Mouse (Mus musculus): Measurements from ENCODE around the gene Fam129b.

Gene Fam129b

DNA sequence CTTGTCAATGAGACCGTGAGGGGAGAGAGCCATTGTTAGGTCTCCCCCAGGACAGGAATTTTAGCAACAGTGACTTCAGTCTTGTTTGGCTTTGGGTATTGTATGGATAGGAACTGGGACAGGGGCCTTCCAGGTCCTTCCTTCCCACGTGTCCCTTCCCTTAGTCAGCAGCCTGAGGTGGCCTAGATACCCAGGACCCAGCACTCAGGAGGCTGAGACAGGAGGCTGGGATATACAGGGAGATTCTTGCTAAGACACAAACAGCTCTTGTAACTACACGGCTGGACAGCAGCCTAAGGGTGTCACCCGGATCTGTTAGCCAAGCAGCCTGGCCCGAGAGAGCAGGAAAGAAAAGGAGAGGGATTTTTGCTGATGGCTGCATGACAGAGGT, 16.3 kb upstream of the Fam129b start:
- no peak for ATAC-seq (ENCODE audit: low TSS enrichment)

DNA sequence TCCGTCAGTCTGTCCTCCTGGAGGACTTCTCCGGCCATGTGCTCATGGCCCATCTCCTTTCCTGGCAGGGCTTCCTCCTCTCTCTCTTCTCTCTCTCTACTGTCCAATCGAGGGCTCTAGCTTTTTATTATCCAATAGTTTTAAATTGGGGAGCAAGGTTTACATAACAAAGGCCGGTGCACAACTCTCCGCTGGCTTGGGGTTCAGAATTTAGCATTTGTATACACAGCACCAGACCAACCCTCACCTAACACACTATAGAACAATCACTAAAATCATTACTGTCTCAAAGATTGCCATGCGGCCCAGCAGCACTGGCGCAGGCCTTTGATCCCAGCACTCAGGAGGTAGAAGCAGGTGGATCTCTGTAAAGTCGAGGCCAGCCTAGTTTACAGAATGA, 15.1 kb upstream of the Fam129b start:
- no peak for ATAC-seq (ENCODE audit: low TSS enrichment)

DNA sequence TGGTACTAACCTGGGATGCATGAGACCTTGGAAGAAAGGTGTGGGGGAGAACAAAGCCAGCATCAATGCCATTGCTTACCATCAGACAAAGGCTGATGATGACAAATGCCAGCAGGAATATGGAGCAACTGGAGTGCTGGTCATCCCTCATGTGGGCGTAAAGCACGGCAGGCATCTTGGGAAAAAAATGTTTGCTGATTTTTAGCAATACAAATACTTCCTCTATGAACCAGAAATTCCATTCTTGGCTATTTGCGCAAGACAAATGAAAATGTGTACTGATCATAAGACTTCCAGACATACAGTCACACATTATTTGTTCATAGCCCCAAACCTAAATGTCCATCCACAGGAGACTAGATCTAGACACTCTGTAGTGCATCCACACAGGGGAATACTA, 12.6 kb upstream of the Fam129b start:
- no peak for ATAC-seq (ENCODE audit: low TSS enrichment)

DNA sequence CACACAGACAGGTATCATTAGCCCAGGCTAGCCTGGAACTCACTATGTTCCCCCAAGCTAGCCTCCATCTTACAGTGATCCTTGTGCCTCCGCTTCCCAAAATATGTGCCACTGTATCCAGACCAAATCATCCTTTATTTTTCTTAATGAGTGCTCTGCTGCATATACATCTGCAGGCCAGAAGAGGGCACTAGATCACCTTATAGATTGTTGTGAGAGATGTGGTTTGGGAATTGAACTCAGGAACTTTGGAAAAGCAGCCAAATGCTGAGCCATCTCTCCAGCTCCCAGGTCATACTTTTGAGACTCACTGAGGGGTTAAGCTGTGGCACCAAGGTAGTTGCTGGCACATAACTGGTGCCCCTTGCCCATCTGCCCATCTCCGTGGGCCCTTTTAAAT, 11.2 kb upstream of the Fam129b start:
- 0 out of 2 replicates have a peak, but pooled peaks have one; percentile 34 for ATAC-seq (ENCODE audit: low TSS enrichment)

DNA sequence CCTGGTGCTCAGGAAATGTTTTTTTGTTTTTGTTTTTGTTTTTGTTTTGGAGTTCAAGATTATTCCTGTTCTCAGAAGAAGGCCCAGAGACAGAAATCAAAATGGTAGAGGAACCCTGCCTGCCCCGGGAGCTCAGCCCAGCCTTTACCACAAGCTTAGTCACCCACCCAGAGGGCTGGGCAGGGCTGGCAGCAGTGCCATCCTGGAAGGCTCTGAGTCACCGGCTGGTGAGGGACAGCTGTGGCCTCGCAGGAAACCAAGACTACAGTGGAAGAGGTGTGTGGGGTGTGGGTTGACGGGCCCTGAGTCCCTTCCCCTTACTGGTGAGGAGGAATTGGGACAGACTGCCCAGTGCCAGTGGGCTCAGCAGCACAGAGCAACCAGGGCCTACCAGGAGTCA, 8.6 kb upstream of the Fam129b start:
- ATAC-seq (ENCODE audit: low TSS enrichment), result no peak; the same call in 1 of the 2 replicates

DNA sequence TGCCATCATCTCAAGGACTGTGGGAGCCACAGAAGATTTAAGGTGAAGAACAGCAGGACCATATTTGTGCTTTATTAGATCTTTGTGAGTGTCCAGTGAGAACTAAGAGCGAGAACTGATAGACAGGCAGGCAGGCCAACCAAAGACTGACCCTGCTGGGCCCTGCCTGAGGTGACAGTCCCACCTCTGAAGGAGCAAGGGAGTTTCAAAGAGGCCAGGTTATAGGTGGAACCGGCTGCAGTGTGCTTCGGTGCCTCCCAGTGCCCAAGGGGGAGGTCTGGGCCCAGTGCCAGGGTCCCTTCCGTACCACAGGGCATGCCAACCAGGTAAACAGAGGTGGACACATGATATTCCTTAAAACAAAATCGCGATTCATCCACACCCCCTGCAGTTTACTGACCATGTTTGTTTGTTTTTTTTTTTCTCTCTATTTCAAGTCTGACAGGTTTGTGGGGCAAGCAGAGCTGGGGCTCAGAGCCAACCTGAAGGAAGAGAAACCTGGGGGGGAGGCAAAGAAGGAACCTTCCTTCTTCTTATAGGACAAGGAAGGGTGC, 6.1 kb upstream of the Fam129b start:
- ATAC-seq (ENCODE audit: low TSS enrichment), result no peak

DNA sequence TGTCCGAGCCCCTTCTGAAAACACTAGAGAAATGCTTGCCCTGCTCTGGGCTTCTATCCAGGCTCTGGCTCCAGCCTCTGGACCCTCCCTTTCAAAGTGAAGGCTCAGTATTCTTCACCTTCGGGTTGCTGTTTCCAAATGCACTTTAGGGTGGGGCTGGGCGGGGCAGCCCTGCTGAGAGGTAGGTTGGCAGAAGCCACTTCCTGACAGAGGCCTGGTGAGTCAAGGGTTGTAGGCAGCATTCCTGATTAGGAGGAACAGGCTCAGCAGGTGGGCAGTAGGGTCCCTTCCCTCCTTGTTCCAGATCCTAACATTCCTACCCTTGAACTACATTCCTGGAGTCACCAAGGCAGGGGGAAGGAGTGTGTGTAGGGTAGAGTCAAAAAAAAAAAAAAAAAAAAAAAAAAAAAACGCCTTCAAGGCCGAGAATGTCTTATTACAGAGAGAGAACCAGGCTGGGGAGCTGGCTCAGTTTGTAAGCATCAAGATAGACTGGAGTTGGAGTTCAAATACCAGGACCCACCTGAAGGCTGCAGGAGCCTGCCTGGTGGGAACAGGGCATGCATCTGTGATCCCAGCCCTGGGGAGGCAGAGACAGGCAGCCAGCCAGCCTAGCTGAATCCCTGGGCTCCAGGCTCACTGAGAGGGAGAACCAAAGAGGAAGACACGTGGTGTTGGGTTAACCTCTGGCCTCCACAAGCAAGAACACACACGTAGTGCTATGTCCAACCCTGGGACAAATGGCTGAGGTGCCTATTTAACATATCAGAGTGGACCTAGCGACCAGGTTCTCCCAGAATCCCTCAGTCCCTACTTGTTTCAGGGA, 5.4 kb upstream of the Fam129b start:
- no peak for ATAC-seq (ENCODE audit: low TSS enrichment)

DNA sequence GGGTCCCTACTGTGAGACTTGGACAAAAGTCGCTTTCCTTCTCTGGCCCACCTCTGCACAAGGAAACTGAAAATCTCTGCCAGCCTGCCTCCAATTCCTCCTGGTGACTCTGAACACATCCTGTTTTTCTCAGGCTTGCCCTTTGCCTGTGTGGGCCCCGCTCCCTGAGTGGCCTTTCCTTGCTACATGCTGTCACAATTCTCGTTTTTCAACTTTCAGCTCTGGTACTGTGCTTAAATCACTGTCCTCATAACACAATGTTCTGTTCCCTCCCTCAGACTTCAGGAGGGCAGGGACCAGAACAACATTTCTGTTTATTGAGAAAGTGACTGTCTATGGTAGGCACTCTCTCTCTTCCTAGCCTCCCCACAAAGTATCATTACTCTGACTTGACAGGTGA, 1.8 kb upstream of the Fam129b start:
- no peak for ATAC-seq (ENCODE audit: low TSS enrichment)

DNA sequence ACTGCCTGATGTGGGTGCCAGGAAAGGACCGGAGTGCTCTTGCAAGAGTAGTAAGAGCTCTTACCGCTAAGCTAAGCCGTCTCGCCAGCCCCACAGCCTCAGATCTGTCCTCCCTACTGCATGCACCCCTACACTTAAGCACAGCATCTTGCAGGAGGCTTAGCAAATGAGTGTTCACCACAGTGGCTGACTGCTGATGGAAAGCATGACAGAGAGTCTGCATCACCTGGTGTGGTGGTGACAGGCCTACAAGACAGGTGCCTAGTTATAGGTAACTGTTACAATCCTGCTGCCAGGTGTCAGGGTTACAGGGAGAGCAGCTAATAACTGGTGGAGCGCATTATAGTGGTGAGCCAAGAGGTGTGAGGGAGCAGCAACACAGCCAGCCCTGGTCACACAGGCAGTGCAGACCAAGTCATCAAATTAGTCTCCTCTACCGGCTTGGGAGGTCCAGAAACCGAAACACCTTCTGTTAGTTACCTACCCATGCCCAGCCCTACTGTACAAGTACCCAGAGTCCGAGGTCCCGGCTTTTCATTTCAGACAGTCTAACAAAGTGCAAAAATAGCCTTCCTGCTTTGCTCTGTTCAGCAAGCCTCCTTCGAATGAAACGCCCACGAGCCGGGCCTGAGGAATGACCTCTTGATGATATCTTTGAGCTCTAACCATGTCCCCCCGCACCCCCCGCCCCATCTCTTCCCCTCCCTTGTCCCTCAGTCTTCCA, 801 bp upstream of the Fam129b start:
- no peak for ATAC-seq (ENCODE audit: low TSS enrichment)

DNA sequence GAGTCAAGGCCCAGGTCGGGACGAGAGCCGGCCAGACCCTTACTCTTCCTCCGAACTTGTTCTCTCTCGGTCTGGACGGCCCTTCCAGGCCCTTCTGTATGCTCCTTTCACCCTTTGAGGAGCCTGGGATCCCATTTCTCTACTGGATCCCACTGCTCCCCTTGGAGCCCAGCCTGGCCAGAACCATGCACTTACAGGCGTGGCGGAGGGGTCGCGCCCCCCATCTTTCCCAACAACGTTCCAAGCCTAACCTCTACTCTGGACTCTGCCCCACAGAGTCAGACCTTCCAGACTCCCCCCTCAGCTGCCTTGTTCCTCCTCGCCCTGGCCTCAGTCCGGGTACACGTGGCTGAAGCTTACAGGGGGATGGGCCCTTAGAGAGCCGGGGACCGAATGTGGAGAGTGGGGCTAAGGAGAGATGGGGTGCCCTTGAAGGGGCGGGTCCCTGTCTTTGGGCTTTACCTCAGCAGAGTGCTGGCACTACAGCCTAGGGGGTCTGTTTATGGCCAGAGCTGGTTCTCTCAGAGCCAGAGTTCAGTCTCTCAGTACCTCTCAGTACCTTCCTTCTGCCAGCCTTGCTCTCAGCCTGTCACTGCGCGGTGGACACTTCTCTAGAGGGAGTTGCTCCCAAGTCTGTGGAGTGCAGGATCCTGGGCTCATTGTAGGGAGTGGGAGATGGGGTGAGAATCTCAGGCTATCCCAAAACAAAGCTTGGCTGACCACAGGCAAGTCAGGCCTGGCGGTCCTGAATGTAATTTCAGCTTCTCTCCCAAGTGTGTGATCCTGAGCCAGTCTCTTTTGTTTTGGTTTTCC, 782 bp downstream of the Fam129b start:
- 0 out of 2 replicates have a peak, but pooled peaks have one; percentile 7 for ATAC-seq (ENCODE audit: low TSS enrichment)

DNA sequence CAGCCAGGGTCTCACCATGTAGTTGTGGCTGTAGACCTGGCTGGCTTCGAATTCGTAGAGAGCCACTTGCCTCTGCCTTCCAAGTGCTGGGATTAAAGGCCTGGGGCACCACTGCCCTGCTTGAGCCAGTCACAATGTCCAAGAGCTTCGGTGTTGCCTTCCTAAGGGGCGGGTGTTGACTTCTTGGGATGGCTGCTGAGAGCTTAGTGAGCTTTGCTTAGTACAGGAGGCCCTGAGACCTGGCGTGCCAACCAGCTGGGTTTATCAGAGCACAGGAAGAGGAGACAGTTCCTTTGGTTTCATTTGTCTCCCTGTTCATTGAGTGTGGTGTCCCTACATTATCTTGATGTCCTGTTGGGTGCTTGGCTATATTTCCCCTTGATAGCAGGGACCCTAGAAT, 1.4 kb downstream of the Fam129b start:
- ATAC-seq (ENCODE audit: low TSS enrichment), result no peak

DNA sequence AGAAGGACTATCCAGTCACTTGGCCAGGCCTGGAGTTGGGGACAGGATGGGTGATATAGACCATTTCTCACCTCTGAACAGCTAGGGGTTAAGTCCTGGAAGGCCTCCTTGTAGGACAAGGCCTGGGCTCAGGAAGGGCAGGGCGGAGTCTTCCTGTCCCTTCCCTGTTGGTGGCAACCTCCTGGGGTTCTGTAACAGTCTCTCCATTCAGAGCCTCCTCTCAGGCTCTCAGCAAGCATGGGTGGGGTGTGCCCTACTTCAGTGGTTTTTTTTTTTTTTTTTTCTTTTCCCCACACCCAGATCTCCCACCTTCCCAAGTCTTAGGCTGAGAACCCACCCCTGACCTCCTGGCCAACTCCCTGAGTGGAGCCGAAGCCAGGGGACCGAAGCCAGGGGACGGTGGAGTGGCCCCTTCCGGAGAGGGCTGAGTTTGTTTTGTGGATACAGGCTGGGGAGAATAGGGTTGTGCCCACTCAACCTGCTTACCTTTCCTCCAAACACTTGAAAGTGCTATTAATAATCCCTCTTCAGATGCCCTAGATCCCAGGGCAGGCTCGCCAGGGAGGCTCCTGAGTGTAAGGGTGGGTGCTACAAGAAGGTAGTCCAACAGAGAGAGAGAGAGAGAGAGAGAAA, 2.0 kb downstream of the Fam129b start:
- ATAC-seq (ENCODE audit: low TSS enrichment), result no peak

DNA sequence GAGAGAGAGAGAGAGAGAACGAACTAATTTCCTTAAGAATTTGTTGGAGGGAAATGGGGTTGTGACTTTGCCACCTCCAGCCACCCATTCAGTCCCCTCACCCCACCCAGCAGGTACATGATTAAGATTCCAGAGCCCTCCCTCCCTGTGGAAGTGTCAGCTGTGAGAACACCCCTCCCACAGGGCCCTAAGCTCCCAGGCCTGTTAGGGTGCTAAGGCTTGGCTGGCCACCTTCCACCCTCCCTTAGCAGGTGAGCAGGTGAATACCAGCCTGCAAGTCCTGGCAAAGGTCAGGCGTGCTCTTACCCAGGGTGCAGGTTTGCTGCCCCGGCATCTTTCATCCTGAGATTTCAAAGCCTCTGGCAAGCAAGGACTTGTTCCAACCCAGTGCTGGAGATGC, 2.5 kb downstream of the Fam129b start:
- ATAC-seq (ENCODE audit: low TSS enrichment), result no peak

DNA sequence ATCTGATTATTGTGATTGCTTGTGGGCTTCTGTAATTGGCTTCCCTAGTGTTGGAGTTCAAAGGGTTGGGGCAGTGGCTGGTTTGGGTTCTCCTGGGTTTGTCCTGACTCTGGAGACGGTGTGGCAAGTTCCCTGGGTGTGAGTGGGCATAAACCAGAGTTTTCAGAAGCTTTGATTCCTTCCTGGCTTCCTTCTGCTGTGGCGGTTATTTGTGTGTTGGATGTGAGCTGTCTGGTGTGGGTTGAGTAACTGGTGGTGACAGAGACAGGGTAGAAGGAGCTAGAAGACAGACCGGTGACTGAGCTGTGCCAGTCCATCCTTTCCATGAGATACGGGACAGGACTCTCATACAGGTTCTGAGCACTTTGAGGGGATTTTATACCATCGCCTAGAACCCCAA, 3.7 kb downstream of the Fam129b start:
- ATAC-seq (ENCODE audit: low TSS enrichment), result peak; percentile 24; the same call in 1 of the 2 replicates

DNA sequence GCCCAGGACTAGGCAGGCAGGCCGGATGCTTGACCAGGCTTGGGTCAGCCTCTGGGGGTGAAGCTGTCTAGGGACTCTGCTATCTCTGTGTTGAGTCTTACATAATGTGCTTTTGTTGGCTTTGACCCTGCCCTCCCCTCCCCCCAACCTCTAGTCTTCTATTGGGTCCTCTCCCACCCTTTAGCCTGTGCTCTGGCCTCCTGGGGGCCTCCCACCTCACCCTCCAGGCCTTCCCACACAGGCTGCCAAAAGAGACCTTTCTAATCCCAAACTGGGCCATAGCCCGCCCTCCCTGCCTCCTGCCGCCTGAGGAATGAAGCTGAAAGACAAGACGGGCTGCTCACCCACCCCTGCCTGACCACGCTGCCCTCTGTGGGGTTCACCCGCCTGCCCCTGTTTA, 5.1 kb downstream of the Fam129b start:
- no peak for ATAC-seq (ENCODE audit: low TSS enrichment)

DNA sequence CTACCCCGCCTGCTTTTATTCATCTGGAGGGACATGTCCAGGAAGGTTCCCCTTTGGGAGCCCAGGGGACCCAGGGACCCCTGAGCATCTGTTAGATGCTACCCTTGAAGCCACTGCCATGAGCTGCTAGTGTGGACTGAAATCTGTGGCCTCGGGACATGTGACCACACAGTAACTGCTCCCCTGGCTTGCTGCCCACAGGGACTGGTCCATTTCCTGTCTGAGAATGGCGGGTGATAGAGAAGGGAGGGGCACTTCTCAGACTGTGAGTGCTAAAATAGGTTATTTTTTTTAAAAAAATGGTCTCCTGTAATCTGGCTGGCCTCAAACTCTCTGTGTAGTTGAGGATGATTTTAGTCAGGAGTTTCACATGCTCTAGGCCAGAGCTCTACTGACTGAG, 5.8 kb downstream of the Fam129b start:
- no peak for ATAC-seq (ENCODE audit: low TSS enrichment)

DNA sequence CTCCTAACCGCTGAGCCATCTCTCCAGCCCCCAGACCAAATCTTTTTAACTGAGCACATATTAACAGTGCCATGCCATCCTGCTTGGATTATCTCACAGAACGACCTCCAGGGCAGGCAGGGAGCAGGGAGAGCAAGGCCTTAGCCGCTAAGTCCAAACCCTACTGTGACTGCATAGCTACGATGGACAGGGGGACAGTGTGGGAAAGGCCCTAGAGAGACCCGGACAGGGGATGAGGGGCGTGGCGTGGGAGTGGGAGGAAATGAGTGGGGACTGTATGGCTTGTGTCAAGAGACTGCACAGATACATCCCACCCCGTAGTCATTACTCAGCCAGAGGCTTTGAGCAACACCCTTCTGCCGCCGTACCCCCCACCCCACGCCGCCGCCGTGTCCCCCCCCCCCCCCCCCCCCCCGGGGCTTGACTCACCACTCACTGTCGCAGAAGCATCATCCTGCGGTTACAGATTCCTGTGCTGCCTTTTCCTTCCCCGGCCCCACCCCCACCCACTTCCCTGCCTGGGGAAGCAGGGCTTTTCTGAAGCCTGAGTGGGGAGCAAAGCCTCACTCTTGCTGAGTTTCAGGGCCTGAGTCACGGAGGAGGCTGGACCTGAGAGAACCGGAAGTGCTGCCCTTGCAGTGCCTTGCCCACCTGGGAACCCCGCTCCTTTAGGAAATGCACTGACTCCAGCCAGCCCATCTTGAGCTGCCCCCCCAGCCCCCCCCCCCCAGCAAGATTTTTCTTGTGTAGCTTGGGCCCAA, 6.5 kb downstream of the Fam129b start:
- peak; percentile 29; the same call in 1 of the 2 replicates for ATAC-seq (ENCODE audit: low TSS enrichment)

DNA sequence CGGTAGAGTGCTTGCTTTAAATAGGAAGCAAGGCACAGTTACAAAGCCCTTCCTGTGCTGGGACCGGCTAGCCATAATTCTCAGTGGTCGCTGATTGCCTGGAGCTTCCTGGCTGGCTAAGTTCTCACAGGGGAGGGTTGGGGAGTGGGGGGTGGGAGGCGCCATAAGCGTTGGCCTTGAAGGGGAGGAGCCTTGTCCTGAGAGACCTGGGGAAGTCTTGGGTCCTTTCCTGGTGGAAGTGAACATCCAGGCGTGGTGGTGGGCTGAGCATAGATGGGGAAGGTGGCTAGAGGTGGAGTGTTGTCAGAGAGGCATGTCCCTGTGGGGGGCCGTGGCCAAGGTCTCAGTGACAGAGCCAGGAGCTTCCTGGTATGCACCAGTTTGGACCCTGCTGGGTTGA, 8.8 kb downstream of the Fam129b start:
- ATAC-seq (ENCODE audit: low TSS enrichment), result no peak

DNA sequence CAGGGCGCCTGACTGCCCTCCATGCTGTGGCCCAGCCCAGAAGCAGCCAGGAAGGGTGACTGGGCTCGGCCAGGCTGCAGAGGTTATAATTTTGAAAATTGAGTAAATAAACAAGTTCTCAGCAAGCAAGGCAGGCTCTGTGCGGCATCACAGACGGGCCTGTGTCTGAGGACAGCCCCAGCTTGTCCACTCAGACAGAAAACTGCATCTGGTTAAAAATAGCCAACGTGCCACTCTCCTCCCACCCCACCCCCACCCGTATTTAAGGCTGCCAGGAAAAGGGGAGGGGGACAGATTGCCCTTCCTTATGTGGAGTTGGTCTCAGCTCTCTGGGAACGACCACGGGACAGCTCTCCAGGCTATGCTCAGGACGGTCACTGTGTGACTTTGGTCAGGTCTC, 12.1 kb downstream of the Fam129b start:
- ATAC-seq (ENCODE audit: low TSS enrichment), result no peak

DNA sequence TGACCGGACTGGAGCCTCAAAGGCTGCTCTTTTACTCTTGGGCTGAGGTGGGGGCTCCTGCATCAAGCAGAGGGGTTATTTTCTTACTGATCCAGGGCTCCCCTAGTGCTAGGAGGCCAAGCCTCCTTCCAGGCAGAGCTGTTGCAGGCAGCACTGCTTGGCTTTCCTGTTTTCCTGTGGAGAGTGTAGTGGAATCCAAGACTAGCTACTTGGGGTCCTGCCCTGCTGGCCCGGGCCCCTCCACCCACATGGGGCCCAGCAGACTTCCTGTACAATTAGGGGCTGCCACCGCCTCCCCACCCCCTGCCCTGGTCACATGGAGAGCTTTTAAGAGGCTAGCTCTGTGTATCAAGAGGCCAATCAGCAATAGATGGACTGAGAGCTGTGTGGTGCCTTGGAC, 12.6 kb downstream of the Fam129b start:
- no peak for ATAC-seq (ENCODE audit: low TSS enrichment)

DNA sequence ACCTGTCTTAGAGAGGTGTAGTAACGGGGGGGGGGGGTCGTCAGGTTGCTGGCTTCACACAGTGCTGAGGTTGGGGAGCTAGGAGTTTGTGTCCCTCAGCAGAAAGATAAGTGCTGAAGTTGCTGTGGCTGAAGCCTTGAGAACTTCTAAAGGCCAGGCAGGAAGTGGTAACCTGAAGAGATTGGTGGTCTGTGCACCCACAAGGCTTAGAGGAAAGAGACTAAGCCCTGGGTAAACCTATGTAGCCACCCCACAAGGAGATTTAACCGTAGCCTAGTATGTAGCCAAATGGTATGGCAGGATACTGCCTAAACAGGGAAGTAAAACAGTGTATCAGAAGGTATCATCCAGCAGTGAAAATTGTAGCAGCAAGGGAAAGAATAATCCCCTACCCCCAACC, 14.4 kb downstream of the Fam129b start:
- no peak for ATAC-seq (ENCODE audit: low TSS enrichment)
